Mouse (Mus musculus) ES-Bruce4 (cell line): ENCODE data around the gene Dnmbp. TPM values are rescaled to one million over a fixed set of nuclear protein-coding genes. Genes with fewer than 3 reads are reported as not detected.

Source experiments
- H3K27ac ChIP-seq: 2 replicates; pipeline ENCODE4 v1.5.1; 2012; ENCODE audit warnings: low read length, inconsistent platforms; ENCODE audit not compliant: insufficient read depth
- H3K27me3 ChIP-seq: 2 replicates; pipeline ENCODE4 v1.6.1; 2012; ENCODE audit warnings: mild to moderate bottlenecking, low read length, inconsistent platforms; ENCODE audit not compliant: control insufficient read depth, poor library complexity, insufficient read depth, severe bottlenecking
- H3K36me3 ChIP-seq: 2 replicates; pipeline ENCODE4 v1.6.1; 2012; ENCODE audit warnings: inconsistent platforms, mild to moderate bottlenecking, low read length, moderate library complexity; ENCODE audit not compliant: control insufficient read depth, poor library complexity, insufficient read depth, severe bottlenecking
- H3K4me1 ChIP-seq: one replicate; pipeline ENCODE4 v1.8.1; 2011; ENCODE audit warnings: low read length; ENCODE audit not compliant: control insufficient read depth, insufficient read depth
- H3K4me3 ChIP-seq: 2 replicates; pipeline ENCODE4 v1.5.1; 2011; ENCODE audit warnings: low read depth, mild to moderate bottlenecking, low read length
- H3K9ac ChIP-seq: 2 replicates; pipeline ENCODE4 v1.6.1; 2012; ENCODE audit warnings: low read depth, mild to moderate bottlenecking, inconsistent platforms; ENCODE audit not compliant: poor library complexity, severe bottlenecking
- H3K9me3 ChIP-seq: replicated peaks from 2 replicates; pipeline ENCODE4 v1.6.1; 2012; ENCODE audit warnings: mild to moderate bottlenecking, low read length, inconsistent platforms; ENCODE audit not compliant: control insufficient read depth, poor library complexity, insufficient read depth, severe bottlenecking
- CTCF ChIP-seq: IDR thresholded peaks from one replicate; pipeline ENCODE4 v1.8.1; 2011; ENCODE audit warnings: low read depth, low read length
- EP300 ChIP-seq: IDR thresholded peaks from 2 replicates; pipeline ENCODE4 v1.6.1; 2011; ENCODE audit warnings: low read depth, low read length; ENCODE audit not compliant: insufficient read depth
- POLR2A ChIP-seq: IDR thresholded peaks from one replicate; pipeline ENCODE4 v1.8.1; 2011; ENCODE audit warnings: low read length; ENCODE audit not compliant: insufficient read depth
- polyA plus RNA-seq: library from polyadenylated mRNA; stranded (reverse); fragments of >200 nt; gene quantifications from 2 replicates; pipeline ENCODE4 v1.2.4, GENCODE M21; 2011; ENCODE audit warnings: low read depth; ENCODE audit not compliant: missing spikeins, insufficient read depth, insufficient read length

Dnmbp gene
- polyA plus RNA-seq, 1 experiment = 18.6 TPM

GRCm38 (mm10) chr19:43832425-43833069 is 107.4 kb downstream of the Dnmbp start:
- Histone ChIP-seq H3K27ac (no peak overlapping the region), H3K27me3 (no peaks in the 10 kb centered on the region; the same call in 1 of the 2 replicates), H3K36me3 (no peaks in the 10 kb centered on the region), H3K4me3 (no peak overlapping the region), H3K9me3 (no peaks in the 10 kb centered on the region), H3K9ac (no peak overlapping the region), H3K4me1 (no peaks in the 10 kb centered on the region)
- TF ChIP-seq CTCF = peak; percentile 94
- no peak for TF ChIP-seq POLR2A

DNA sequence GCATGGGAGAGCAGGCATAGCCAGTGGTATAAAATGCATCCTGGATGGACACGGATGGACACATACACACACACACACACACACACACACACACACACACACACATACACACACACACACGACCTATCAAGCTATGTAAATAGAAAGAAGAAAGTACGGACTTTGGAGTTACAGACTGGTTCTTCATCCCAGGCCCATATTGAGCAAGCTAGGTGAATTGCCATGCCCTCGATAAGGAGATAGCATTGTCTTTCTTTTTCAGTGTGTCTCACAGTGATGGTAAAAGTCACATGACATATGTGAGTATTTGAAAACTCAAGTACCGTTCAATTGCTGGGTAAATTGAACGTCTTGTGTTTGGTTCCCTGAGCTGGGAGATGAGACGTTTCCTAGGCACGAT is 113.1 kb downstream of the Dnmbp start:
- no peaks in the 10 kb centered on the region for H3K27me3 ChIP-seq
- no peak for TF ChIP-seq EP300
- TF ChIP-seq POLR2A = no peak
- TF ChIP-seq CTCF = no peak
- H3K9me3 ChIP-seq = no peaks in the 10 kb centered on the region
- H3K27ac ChIP-seq = no peak overlapping the region
- no peak overlapping the region for H3K4me3 ChIP-seq
- no peaks in the 10 kb centered on the region for H3K4me1 ChIP-seq
- no peak overlapping the region for H3K9ac ChIP-seq
- H3K36me3 ChIP-seq = no peaks in the 10 kb centered on the region

- Histone ChIP-seq H3K36me3 (no peaks in the 10 kb centered on the region), H3K27me3 (no peaks in the 10 kb centered on the region), H3K27ac (no peak overlapping the region), H3K9ac (no peak overlapping the region), H3K4me3 (no peak overlapping the region), H3K4me1 (no peaks in the 10 kb centered on the region), H3K9me3 (no peaks in the 10 kb centered on the region)
- no peak for TF ChIP-seq CTCF
- no peak for TF ChIP-seq EP300
- no peak for TF ChIP-seq POLR2A
These were observed 124.2 kb downstream of the Dnmbp start for GRCm38 (mm10) chr19:43815661-43816414.

- H3K27me3 ChIP-seq = no peaks in the 10 kb centered on the region
- no peaks in the 10 kb centered on the region for H3K36me3 ChIP-seq
- no peak overlapping the region for H3K27ac ChIP-seq
- no peaks in the 10 kb centered on the region for H3K9me3 ChIP-seq
- TF ChIP-seq EP300 (no peak), CTCF (no peak), POLR2A (no peak)
- no peak overlapping the region for H3K4me3 ChIP-seq
- H3K4me1 ChIP-seq = peaks cover 5% of the 10 kb centered on the region
- H3K9ac ChIP-seq = no peak overlapping the region
These were observed 126.7 kb downstream of the Dnmbp start for GRCm38 (mm10) chr19:43813315-43813714.

DNA sequence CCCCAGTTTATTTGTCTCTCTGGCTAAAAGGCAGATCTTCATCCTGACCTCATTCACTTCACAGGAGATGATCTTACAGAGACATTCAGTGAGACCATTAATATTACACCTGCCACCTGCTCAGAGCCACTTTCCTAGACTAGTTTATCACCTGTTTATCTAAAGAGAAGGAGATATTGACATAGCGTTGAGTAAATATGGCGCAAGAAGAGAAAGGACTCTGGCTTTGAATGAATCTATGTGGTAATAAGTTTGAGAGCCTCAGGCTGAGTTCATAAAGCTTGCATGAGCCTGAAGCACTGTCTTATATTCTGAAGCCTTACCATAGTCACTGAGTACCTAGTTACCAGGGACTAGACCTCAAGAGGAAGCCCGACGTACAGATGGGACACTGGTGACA is 128.6 kb downstream of the Dnmbp start:
- Histone ChIP-seq H3K36me3 (no peaks in the 10 kb centered on the region), H3K4me1 (peaks cover 6% of the 10 kb centered on the region), H3K4me3 (no peak overlapping the region), H3K9ac (no peak overlapping the region), H3K9me3 (no peaks in the 10 kb centered on the region), H3K27ac (no peak overlapping the region), H3K27me3 (no peaks in the 10 kb centered on the region; the same call in 1 of the 2 replicates)
- no peak for TF ChIP-seq EP300
- no peak for TF ChIP-seq CTCF
- no peak for TF ChIP-seq POLR2A

- H3K4me1 ChIP-seq = peaks cover 6% of the 10 kb centered on the region
- TF ChIP-seq CTCF (no peak), POLR2A (no peak), EP300 (no peak)
- H3K9ac ChIP-seq = no peak overlapping the region
- H3K27ac ChIP-seq = no peak overlapping the region
- H3K4me3 ChIP-seq = no peak overlapping the region
- H3K27me3 ChIP-seq = no peaks in the 10 kb centered on the region; the same call in 1 of the 2 replicates
- no peaks in the 10 kb centered on the region for H3K36me3 ChIP-seq
- H3K9me3 ChIP-seq = no peaks in the 10 kb centered on the region
These were observed 130.7 kb downstream of the Dnmbp start for GRCm38 (mm10) chr19:43809331-43809730.
